Mouse (Mus musculus): Measurements from ENCODE around the gene Fgf10.
A peak's percentile ranks its signal among the peaks of the same experiment; 100 is the strongest.

The Fgf10 gene

GRCm38 (mm10) chr13:118669491-118669890, at the start of gene Fgf10:
Fgf10 (plus strand) TSS chr13:118669791.
- DNase-seq, result no peak

DNA sequence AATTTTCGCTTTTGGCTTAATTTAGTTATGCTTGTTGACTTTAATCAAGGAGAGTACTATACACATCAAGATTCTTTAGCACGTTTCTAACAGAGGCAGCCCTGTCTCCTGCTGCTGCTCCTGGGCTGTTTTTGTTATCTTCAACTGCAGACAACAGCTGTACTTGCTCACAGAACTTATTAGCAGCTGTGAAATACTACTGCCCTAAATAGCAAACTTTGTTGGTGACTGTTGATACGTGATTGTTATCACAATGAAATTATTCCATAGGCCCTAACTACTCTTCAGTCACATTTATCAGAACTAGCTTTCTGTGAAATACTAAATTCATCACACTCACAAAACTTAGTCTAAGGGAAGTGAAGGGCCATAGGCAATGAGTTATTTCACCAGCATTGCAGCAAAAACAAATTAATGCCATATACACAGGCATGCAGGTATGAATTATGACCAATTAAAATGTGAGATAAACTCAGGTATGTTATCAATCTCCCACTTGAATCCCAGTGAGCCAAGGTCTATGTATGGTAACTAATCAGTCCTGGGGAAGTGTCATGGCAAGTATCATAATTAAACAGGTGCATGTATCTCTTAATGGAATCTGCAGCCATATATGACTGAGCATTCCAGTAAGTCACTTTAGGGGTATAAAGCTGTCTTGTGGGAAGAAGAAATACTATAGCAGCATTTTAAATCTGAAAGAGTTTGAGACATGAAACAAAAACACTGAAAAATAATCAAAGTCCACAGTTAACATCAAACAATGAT, 39.7 kb upstream of the Fgf10 start:
- no peak for DNase-seq

DNA sequence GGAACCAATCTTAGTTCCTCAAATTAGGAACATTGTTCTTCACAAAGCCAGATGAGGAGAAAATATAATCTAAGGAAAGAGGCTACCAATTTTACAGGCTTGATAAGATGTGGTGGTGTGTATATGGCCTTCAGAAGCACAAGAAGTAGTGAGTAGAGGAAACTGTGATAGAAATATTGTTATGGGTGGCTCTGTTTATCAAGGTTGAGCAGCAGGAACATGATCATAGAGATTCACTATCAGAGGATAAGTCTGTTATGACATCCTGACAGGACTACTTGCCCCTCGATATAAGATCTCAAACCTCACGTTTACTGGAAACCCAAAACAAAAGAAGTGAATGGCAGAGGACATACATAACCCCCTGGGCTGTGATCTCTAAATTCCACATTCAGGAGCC, 38.1 kb upstream of the Fgf10 start:
- DNase-seq, result no peak

GRCm38 (mm10) chr13:118636047-118636446, 33.5 kb upstream of the Fgf10 start:
- no peak for DNase-seq

DNA sequence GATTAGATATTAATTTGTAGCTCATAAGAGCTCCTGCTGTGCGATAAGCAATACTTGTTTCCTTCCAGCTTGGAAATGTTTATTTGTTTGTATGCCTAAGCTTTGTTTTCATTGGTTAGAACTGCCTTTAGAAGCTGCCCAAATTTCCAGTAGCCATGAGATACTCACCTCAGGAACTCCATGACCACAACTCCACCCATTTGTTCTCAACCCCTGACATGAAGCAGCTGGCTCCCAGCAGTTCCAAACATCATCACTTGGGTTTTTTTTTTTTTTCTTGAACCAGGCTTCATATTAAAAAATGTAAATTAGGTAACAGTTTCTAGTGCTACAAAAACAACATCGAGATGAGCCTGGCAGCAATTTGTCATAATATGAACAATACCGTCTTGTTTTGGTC, 27.0 kb upstream of the Fgf10 start:
- no peak for DNase-seq

- DNase-seq, result no peak
Observed at GRCm38 (mm10) chr13:118643138-118643537, 26.5 kb upstream of the Fgf10 start.

DNA sequence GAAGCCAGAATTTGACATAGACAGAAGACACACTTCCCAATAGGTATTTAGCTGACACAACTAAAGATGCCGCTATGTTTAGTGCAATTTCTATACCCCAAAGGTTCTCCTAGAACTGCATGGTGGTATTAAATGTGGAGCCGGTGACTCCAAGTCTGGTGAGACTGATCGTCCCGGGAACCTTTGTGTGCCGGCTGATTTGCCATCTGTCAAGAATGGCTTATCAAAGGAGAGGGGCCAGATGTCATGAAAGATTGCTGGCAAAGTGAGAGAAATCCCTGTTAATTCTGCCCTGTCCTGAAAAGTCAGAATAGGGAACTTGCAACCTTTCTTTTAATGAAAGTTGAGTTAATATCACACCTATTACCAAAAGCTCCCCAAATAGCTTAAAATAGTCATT, 12.6 kb upstream of the Fgf10 start:
- DNase-seq, result no peak

GRCm38 (mm10) chr13:118658031-118658430, 11.6 kb upstream of the Fgf10 start:
- DNase-seq, result no peak

DNA sequence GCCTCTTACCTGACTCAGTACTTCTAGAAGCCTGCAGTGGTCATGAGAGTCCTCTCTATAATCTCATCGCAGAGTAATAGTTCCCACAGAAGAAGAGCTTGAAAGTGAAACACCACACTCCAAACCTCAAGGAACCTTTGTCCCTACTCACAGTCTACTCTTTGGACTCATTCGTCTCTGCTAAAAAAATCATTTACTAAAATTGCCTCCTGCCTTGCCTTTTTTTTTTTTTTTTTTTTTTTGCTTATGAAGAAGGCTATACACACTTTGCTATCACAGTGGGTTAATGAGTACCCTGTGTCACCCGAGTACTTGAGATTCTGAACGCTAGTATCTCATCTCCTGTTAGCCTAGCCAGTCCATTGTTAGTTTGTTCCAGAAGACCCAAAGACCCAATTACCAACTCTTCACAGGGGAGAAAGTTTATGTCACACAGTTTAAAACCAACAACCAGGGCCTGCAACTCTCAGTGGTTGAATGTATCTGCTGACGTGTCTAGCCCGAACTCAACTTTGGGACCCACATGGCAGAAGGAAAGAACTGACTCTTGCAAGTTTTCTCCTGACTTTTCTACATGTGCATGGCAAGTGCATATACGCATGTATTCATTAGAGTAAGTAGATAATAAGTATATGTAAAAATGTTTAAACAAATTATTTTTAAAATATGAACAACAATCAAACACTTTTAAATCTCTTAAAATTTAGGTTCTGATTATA, 10.8 kb upstream of the Fgf10 start:
- DNase-seq, result no peak

DNA sequence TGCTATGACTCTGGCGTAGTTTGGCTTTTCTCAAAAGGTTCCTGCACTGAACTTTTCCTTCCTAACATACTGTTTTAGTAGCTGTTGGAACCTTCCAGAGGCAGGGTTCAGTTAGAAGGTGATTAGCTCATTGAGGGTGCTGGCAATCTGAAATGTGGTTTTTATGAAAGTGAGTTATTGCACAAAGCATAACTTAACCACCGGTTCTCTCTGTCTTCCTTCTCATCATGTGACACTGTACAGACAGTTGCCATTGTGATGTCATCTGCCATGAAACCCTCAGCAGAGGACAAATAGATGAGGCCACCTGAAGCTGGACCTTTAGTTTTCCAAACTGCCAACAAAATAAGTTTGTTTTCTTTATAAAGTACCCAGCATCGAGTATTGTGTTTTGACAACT, 7.9 kb upstream of the Fgf10 start:
- no peak for DNase-seq

DNA sequence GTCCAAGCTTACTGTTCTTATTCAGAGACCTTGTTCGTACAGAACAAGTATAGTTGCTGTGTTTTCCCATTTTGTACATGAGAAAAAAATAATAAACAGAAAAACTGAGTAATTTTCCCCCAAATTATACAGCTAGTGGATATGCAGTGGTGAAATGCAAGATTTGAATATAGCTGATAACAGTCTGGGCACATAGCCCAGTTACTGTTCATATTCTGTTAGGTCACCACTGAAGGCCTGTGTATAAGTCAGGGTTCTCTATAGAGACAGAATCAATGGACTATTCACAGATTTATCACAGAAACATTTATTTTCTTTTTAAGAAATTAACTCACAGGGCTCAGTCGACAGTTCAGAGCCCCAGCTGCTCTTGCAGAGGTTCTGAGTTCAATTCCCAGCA, 4.7 kb upstream of the Fgf10 start:
- DNase-seq, result no peak

GRCm38 (mm10) chr13:118679228-118679627, 9.6 kb downstream of the Fgf10 start:
- no peak for DNase-seq

DNA sequence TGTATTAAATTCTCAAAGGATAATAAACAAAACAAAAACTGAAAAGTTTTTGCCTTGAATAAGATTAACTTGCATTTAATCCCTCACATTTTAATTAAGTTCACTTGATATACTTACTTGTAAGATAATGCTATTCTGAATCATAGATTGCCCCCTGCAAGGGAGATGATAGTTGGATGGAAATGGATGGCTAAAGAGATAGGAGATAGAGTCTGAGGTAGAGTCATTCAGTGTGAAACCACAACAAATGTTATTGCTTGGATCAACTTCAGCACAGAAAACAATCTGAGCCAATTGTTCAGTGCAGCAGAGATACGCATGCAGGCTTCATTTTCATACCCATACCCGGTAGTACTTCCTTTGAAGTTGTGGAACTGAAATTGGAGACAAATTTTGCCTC, 23.5 kb downstream of the Fgf10 start:
- no peak for DNase-seq

- no peak for DNase-seq
Observed at GRCm38 (mm10) chr13:118695103-118695502, 25.5 kb downstream of the Fgf10 start.

DNA sequence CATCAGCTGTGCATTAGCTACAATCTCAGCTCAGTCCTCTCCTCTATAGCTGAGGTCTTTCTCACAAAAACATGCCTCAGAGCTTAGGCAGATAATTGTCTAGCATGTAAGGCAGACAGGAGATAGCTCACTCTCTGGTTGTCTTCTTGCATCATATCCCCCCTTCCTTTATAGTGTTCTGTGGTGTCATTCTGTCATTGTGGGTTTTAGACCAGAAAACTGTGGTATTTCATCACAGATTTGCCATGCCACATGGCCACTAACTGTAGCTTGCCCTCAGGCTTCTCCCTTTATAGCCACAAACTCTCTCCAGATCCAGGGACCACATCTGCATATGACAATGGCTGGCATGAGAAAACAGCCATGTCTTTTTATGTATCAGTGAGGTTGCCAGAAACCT, 34.1 kb downstream of the Fgf10 start:
- no peak for DNase-seq

GRCm38 (mm10) chr13:118705716-118706115, 36.1 kb downstream of the Fgf10 start:
- no peak for DNase-seq

GRCm38 (mm10) chr13:118709912-118710311, 40.3 kb downstream of the Fgf10 start:
- DNase-seq, result no peak

GRCm38 (mm10) chr13:118713626-118714150, 44.1 kb downstream of the Fgf10 start:
- DNase-seq, result no peak

DNA sequence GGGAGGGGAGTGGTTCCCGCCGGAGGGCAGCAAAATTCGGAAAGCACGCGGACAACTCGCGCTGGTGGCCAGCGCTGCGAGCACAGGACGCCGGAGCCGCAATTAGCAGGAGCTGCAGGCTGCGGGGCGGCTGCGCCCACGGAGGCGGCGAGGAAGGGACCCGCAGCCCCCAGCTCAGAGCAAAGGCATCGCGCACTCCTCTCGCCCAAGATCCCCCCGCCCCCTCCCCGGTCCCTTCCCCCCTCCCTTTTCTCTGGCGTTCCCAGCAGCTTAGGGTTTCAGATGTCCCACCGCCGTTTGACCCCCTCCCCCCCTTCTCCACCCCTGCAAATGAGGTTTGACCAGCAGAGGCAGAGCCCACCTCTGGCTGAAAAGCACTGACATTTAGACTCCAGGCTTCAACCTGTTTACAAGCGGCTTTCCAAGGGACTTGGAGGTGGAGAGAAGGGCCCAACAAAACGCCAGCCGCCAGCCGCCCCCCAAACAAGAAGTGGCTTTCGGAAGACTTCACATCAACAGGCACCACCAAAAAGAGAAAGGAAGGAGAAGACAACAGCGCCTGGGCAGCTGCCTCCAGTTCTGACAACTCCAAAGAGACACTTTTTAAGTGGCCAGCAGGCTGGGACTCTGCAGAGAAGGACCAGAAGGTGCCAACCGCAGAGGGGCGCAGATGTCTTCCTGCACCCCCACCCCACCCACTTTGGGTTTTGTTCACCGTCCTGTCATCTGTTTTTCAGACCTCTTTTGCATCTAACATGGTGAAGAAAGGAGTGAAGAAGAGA, 44.9 kb downstream of the Fgf10 start:
- peak; percentile 30 to 48 for DNase-seq

DNA sequence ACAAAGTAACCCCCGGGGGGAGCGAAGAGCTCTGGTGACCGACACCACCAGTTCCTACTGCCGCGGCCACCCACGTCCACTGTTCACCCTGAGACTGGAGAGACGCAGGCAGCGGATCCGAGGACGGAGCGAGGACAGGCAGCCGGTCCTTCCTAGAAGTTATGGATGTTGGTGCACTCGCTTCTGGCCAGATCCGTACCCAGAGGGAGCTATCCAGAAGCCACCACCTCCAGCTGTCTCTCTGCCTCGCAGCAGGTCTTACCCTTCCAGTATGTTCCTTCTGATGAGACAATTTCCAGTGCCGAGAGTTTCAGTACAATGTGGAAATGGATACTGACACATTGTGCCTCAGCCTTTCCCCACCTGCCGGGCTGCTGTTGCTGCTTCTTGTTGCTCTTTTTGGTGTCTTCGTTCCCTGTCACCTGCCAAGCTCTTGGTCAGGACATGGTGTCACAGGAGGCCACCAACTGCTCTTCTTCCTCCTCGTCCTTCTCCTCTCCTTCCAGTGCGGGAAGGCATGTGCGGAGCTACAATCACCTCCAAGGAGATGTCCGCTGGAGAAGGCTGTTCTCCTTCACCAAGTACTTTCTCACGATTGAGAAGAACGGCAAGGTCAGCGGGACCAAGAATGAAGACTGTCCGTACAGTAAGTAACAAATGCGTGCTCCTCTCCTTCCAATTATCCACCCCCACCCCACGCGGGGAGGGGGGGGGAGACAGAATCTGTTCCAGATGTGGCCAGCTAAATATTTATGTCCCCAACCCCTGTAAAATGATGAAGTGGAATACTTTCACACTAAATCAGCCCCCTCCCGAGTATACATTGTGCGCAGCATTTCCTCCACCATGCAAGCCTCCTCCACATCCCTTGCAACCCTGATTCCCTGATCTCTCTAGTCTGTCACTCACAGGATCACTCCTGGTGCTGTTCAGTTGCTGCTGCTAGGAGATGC, 45.8 kb downstream of the Fgf10 start:
- peak in 1 of 2 experiments; percentile 33 for DNase-seq

DNA sequence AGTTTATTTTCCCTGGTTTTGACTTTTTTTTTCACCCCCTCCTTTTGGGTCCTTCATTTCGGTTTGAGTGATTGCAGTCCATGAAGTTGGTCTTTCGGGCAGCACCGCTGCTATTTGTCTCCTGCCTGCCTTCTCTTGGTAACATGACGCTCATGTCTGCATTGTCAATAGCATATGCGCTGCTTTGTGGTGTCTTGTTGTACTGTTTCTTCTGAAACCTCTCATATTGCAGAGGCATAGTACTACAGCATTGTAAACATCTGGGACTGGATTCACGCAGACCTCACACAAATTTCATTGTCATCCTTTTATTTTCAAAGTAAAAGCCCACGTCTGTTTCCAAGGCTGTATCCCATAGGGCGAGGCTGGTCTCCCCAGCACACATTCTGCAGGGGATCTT, 46.7 kb downstream of the Fgf10 start:
- no peak for DNase-seq

- DNase-seq, result no peak
Observed at GRCm38 (mm10) chr13:118716726-118717125, 47.1 kb downstream of the Fgf10 start.

Measured in lung, postnatal 4 days (tissue).